Mouse (Mus musculus) MEL (cell line): ENCODE measurements around the gene Mtor. TPM values are rescaled to one million over a fixed set of nuclear protein-coding genes. Genes with fewer than 3 reads are reported as not detected.

Experiments used
- DNase-seq: peaks from one replicate; pipeline ENCODE4 v3.0.0; 2011; ENCODE audit warnings: low read depth, low spot score
- H3K27ac ChIP-seq: 2 replicates; pipeline ENCODE4 v1.5.1; 2012; ENCODE audit warnings: low read depth, mild to moderate bottlenecking, control low read depth, low read length, moderate library complexity; ENCODE audit not compliant: control insufficient read depth
- H3K27me3 ChIP-seq, 2 experiments: fragments of 150-350 bp in 1 of 2; sonication (generic) in 1 of 2; 2 replicates each; pipeline ENCODE4 v1.6.1; 2012; ENCODE audit warnings: low read length in 2 of 2, mild to moderate bottlenecking in 2 of 2, improper control_type of control experiment in 1 of 2, moderate library complexity in 1 of 2; ENCODE audit not compliant: insufficient read depth in 2 of 2, control insufficient read depth in 1 of 2
- H3K36me3 ChIP-seq, 2 experiments: 2 replicates each; pipeline ENCODE4 v1.6.1; 2012 to 2014; ENCODE audit warnings: low read length in 2 of 2, improper control_type of control experiment in 1 of 2, inconsistent platforms in 1 of 2, mild to moderate bottlenecking in 1 of 2; ENCODE audit not compliant: insufficient read depth in 2 of 2, control insufficient read depth in 1 of 2
- H3K4me1 ChIP-seq, 2 experiments: fragments of 150-350 bp in 1 of 2; sonication (generic) in 1 of 2; 2 replicates each; pipeline ENCODE4 v1.6.1; 2012; ENCODE audit warnings: low read length in 2 of 2, improper control_type of control experiment in 1 of 2, mild to moderate bottlenecking in 1 of 2; ENCODE audit not compliant: insufficient read depth in 2 of 2, control insufficient read depth in 1 of 2
- H3K4me3 ChIP-seq, 2 experiments: fragments of 150-350 bp in 1 of 2; sonication (generic) in 1 of 2; 2 replicates each; pipeline ENCODE4 v1.5.1; 2012; ENCODE audit warnings: low read depth in 2 of 2, low read length in 2 of 2, mild to moderate bottlenecking in 2 of 2, moderate library complexity in 2 of 2, control low read depth in 1 of 2, improper control_type of control experiment in 1 of 2; ENCODE audit not compliant: control insufficient read depth in 1 of 2, insufficient read depth in 1 of 2
- H3K79me2 ChIP-seq: 2 replicates; pipeline ENCODE4 v1.6.1; 2012; ENCODE audit warnings: mild to moderate bottlenecking, low read length, moderate library complexity; ENCODE audit not compliant: control insufficient read depth, poor library complexity, insufficient read depth
- H3K9ac ChIP-seq: 2 replicates; pipeline ENCODE4 v1.6.1; 2012; ENCODE audit warnings: low read depth, mild to moderate bottlenecking, control low read depth, low read length, moderate library complexity; ENCODE audit not compliant: control insufficient read depth, poor library complexity, severe bottlenecking
- H3K9me3 ChIP-seq: fragments of 150-350 bp; sonication (generic); replicated peaks from 2 replicates; pipeline ENCODE4 v1.6.1; 2012; ENCODE audit warnings: mild to moderate bottlenecking, low read length, improper control_type of control experiment, moderate library complexity; ENCODE audit not compliant: insufficient read depth
- BHLHE40 ChIP-seq: IDR thresholded peaks from 2 replicates; pipeline ENCODE4 v1.6.1; 2012; ENCODE audit warnings: low read depth, mild to moderate bottlenecking, inconsistent platforms, low read length, improper control_type of control experiment, borderline replicate concordance
- CHD1 ChIP-seq: IDR thresholded peaks from 2 replicates; pipeline ENCODE4 v1.6.1; 2012; ENCODE audit warnings: low read depth, mild to moderate bottlenecking, inconsistent platforms, low read length, improper control_type of control experiment
- CHD2 ChIP-seq: IDR thresholded peaks from 2 replicates; pipeline ENCODE4 v1.6.1; 2011; ENCODE audit warnings: low read length, improper control_type of control experiment
- CTCF ChIP-seq, 3 experiments: IDR thresholded peaks in 2 of 3; conservative IDR thresholded peaks in 1 of 3; 2 replicates each; pipeline ENCODE4 v1.5.1; 2011 to 2012; ENCODE audit warnings: low read length in 3 of 3, low read depth in 2 of 3, mild to moderate bottlenecking in 2 of 3, improper control_type of control experiment in 1 of 3, inconsistent platforms in 1 of 3, mixed read lengths in 1 of 3, moderate library complexity in 1 of 3; ENCODE audit not compliant: control insufficient read depth in 1 of 3, insufficient read depth in 1 of 3, poor library complexity in 1 of 3, severe bottlenecking in 1 of 3
- E2F4 ChIP-seq: IDR thresholded peaks from 2 replicates; pipeline ENCODE4 v1.6.1; 2011; ENCODE audit warnings: low read depth, low read length, improper control_type of control experiment, borderline replicate concordance
- ELF1 ChIP-seq: IDR thresholded peaks from 2 replicates; pipeline ENCODE4 v1.6.1; 2014; ENCODE audit warnings: low read depth, mild to moderate bottlenecking, inconsistent platforms, low read length, improper control_type of control experiment, moderate library complexity
- EP300 ChIP-seq, 2 experiments: IDR thresholded peaks; 2 replicates each; pipeline ENCODE4 v1.6.1; 2011; ENCODE audit warnings: improper control_type of control experiment in 2 of 2, low read length in 2 of 2, low read depth in 1 of 2, mild to moderate bottlenecking in 1 of 2
- ETS1 ChIP-seq: IDR thresholded peaks from 2 replicates; pipeline ENCODE4 v1.6.1; 2012; ENCODE audit warnings: low read depth, mild to moderate bottlenecking, inconsistent platforms, low read length, improper control_type of control experiment, moderate library complexity
- GABPA ChIP-seq: IDR thresholded peaks from 2 replicates; pipeline ENCODE4 v1.6.1; 2012; ENCODE audit warnings: low read depth, mild to moderate bottlenecking, inconsistent platforms, low read length, improper control_type of control experiment, moderate library complexity
- GATA1 ChIP-seq: IDR thresholded peaks from 2 replicates; pipeline ENCODE4 v1.6.1; 2011; ENCODE audit warnings: low read depth, low read length, improper control_type of control experiment
- HCFC1 ChIP-seq: IDR thresholded peaks from 2 replicates; pipeline ENCODE4 v1.6.1; 2012; ENCODE audit warnings: low read depth, mild to moderate bottlenecking, inconsistent platforms, low read length, improper control_type of control experiment, moderate library complexity
- MAX ChIP-seq: IDR thresholded peaks from 2 replicates; pipeline ENCODE4 v1.6.1; 2011; ENCODE audit warnings: low read length, improper control_type of control experiment
- MEF2A ChIP-seq: IDR thresholded peaks from 2 replicates; pipeline ENCODE4 v1.6.1; 2014; ENCODE audit warnings: low read depth, mild to moderate bottlenecking, inconsistent platforms, low read length, improper control_type of control experiment; ENCODE audit not compliant: poor library complexity, insufficient replicate concordance, severe bottlenecking; ENCODE audit errors: extremely low read depth
- NRF1 ChIP-seq: IDR thresholded peaks from 2 replicates; pipeline ENCODE4 v1.6.1; 2014; ENCODE audit warnings: low read depth, mild to moderate bottlenecking, inconsistent platforms, low read length, improper control_type of control experiment, moderate library complexity; ENCODE audit not compliant: poor library complexity, insufficient read depth, severe bottlenecking
- POLR2AphosphoS5 ChIP-seq: IDR thresholded peaks from 2 replicates; pipeline ENCODE4 v1.6.1; 2012; ENCODE audit warnings: low read depth, borderline replicate concordance, mild to moderate bottlenecking, inconsistent platforms, low read length, moderate library complexity, mixed read lengths
- SMC3 ChIP-seq: IDR thresholded peaks from 2 replicates; pipeline ENCODE4 v1.6.1; 2011; ENCODE audit warnings: low read depth, low read length, improper control_type of control experiment
- TBP ChIP-seq: IDR thresholded peaks from 2 replicates; pipeline ENCODE4 v1.8.0; 2011; ENCODE audit warnings: low read depth, low read length, improper control_type of control experiment
- TCF12 ChIP-seq: IDR thresholded peaks from 2 replicates; pipeline ENCODE4 v1.6.1; 2014; ENCODE audit warnings: low read depth, mild to moderate bottlenecking, inconsistent platforms, low read length, improper control_type of control experiment, moderate library complexity
- ZC3H11A ChIP-seq: IDR thresholded peaks from 2 replicates; pipeline ENCODE4 v1.6.1; 2012; ENCODE audit warnings: low read depth, mild to moderate bottlenecking, inconsistent platforms, low read length, improper control_type of control experiment
- ZKSCAN1 ChIP-seq: IDR thresholded peaks from 2 replicates; pipeline ENCODE4 v1.6.1; 2012; ENCODE audit warnings: low read depth, mild to moderate bottlenecking, inconsistent platforms, low read length, improper control_type of control experiment, moderate library complexity
- polyA plus RNA-seq, 2 experiments: library from polyadenylated mRNA; stranded (reverse) in 1 of 2; unstranded in 1 of 2; fragments of >175 nt in 1 of 2; fragments of >200 nt in 1 of 2; gene quantifications; 2 replicates each; pipeline versions ENCODE4 v1.2.1 to v1.2.4; 2012; ENCODE audit warnings: low replicate concordance in 2 of 2, low read depth in 1 of 2; ENCODE audit not compliant: insufficient read length in 2 of 2, insufficient read depth in 1 of 2, missing spikeins in 1 of 2
- total RNA-seq: library from RNA; depleted of rRNA; stranded (reverse); fragments of 300-350 nt; gene quantifications from 2 replicates; pipeline ENCODE4 v1.2.3, GENCODE M21; 2012

Gene Mtor
- total and polyA plus RNA-seq, 3 experiments = 23.9 to 35.2 TPM; not detected in 1

- Histone ChIP-seq H3K27me3 (no peaks in the 10 kb centered on the region), H3K27ac (no peak overlapping the region), H3K9ac (no peak overlapping the region), H3K4me1 (no peaks in the 10 kb centered on the region), H3K36me3 (peaks cover 0 to 2% of the 10 kb centered on the region in 2 experiments; a peak in 2 of 4 replicates), H3K79me2 (no peaks in the 10 kb centered on the region), H3K4me3 (no peak overlapping the region), H3K9me3 (no peaks in the 10 kb centered on the region)
- TF ChIP-seq GABPA (no peak), CHD1 (no peak), BHLHE40 (no peak), SMC3 (no peak), ELF1 (no peak), CTCF (IDR thresholded peaks at IDR 0.05 in 2 of 3, conservative IDR thresholded peaks at IDR 0.05 in 1 of 3; ENCODE audit: control insufficient read depth in 1 of 3, insufficient read depth in 1 of 3, low read depth in 2 of 3, low read length in 3 of 3, poor library complexity in 1 of 3, severe bottlenecking in 1 of 3) (no peak), CHD2 (no peak), NRF1 (no peak), TBP (no peak), EP300 (IDR thresholded peaks at IDR 0.05; ENCODE audit: low read depth in 1 of 2, low read length in 2 of 2) (no peak), MEF2A (no peak), E2F4 (no peak), GATA1 (no peak), HCFC1 (no peak)
- DNase-seq = no peak
Measured at GRCm38 (mm10) chr4:148518235-148518795, 69.9 kb downstream of the Mtor start.

- H3K36me3 ChIP-seq = peaks cover 0 to 2% of the 10 kb centered on the region in 2 experiments; a peak in 2 of 4 replicates
- no peak for TF ChIP-seq CHD1
- no peak for TF ChIP-seq ZKSCAN1
- no peak for TF ChIP-seq TCF12
- TF ChIP-seq MAX = no peak
- TF ChIP-seq ZC3H11A = no peak
- no peak for TF ChIP-seq POLR2AphosphoS5
- TF ChIP-seq CTCF (IDR thresholded peaks at IDR 0.05 in 2 of 3, conservative IDR thresholded peaks at IDR 0.05 in 1 of 3; ENCODE audit: control insufficient read depth in 1 of 3, insufficient read depth in 1 of 3, low read depth in 2 of 3, low read length in 3 of 3, poor library complexity in 1 of 3, severe bottlenecking in 1 of 3) = no peak
- no peak for TF ChIP-seq ETS1
- no peaks in the 10 kb centered on the region for H3K79me2 ChIP-seq
- H3K9ac ChIP-seq = no peak overlapping the region
- no peaks in the 10 kb centered on the region for H3K9me3 ChIP-seq
- DNase-seq = no peak
- no peak overlapping the region for H3K27ac ChIP-seq
- no peaks in the 10 kb centered on the region for H3K27me3 ChIP-seq
- H3K4me1 ChIP-seq = no peaks in the 10 kb centered on the region
- no peak overlapping the region for H3K4me3 ChIP-seq
Measured at GRCm38 (mm10) chr4:148523538-148523937, 75.1 kb downstream of the Mtor start.
